Mouse (Mus musculus) midbrain, embryonic 11.5 days (tissue): ENCODE data around the gene Dhx40. TPM values are rescaled to one million over a fixed set of nuclear protein-coding genes. Genes with fewer than 3 reads are reported as not detected.
"Not testable (repeated sequence)": the region's sequence is repeated elsewhere in the genome, so short reads cannot be mapped to it uniquely, and the experiment has no call there.

Source experiments
- ATAC-seq: fragments of 200-750 bp; cut with Nextera tagmentation; 2 replicates; pipeline ENCODE4 v1.8.0; 2017; ENCODE audit warnings: moderate TSS enrichment, moderate library complexity; ENCODE audit not compliant: low FRiP score
- DNase-seq: peaks from one replicate; pipeline ENCODE4 v3.0.0; 2015; ENCODE audit warnings: low spot score; ENCODE audit errors: missing footprints
- H3K27ac ChIP-seq: fragments of 300-500 bp; sonication (generic); 2 replicates; pipeline ENCODE4 v1.5.1; 2014; ENCODE audit warnings: low read depth, low read length
- H3K27me3 ChIP-seq: fragments of 300-500 bp; sonication (generic); 2 replicates; pipeline ENCODE4 v1.6.1; 2014; ENCODE audit warnings: mild to moderate bottlenecking, low read length, moderate library complexity, mixed read lengths; ENCODE audit not compliant: control insufficient read depth, insufficient read depth
- H3K36me3 ChIP-seq: fragments of 300-500 bp; sonication (generic); 2 replicates; pipeline ENCODE4 v1.6.1; 2014; ENCODE audit warnings: mild to moderate bottlenecking, low read length, moderate library complexity, mixed read lengths; ENCODE audit not compliant: control insufficient read depth, insufficient read depth
- H3K4me1 ChIP-seq: fragments of 300-500 bp; sonication (generic); 2 replicates; pipeline ENCODE4 v1.6.1; 2014; ENCODE audit warnings: low read length; ENCODE audit not compliant: control insufficient read depth, insufficient read depth
- H3K4me2 ChIP-seq: fragments of 300-500 bp; sonication (generic); 2 replicates; pipeline ENCODE4 v1.6.1; 2014; ENCODE audit warnings: mild to moderate bottlenecking, moderate library complexity
- H3K4me3 ChIP-seq: fragments of 300-500 bp; sonication (generic); 2 replicates; pipeline ENCODE4 v1.5.1; 2014; ENCODE audit warnings: low read depth, low read length
- H3K9ac ChIP-seq: fragments of 300-500 bp; sonication (generic); 2 replicates; pipeline ENCODE4 v1.6.1; 2014; ENCODE audit warnings: low read length
- H3K9me3 ChIP-seq: fragments of 300-500 bp; sonication (generic); 2 replicates; pipeline ENCODE4 v1.6.1; 2016; ENCODE audit warnings: low read length; ENCODE audit not compliant: control insufficient read depth
- WGBS: fragments of 180-500 bp; shearing (Covaris S2); extraction: QIAGEN DNeasy Blood & Tissue Kit; methylation state at CpG from one replicate; pipeline ENCODE4 v1.1.7; 2014; 5-methylcytosine and 5-hydroxymethylcytosine counted together
- polyA plus RNA-seq: library from polyadenylated mRNA; unstranded; fragments of >200 nt; fragmentation: Nextera tagmentation; extraction: Ambion mirVana; gene quantifications from 2 replicates; pipeline ENCODE4 v1.2.1, GENCODE M21; 2014

Gene Dhx40
- polyA plus RNA-seq, 1 experiment from 2014 or later = 55.0 TPM

GRCm38 (mm10) chr11:86749776-86750423 lies 57.6 kb downstream of the Dhx40 start:
- Histone ChIP-seq H3K4me2 (no peak overlapping the region), H3K27me3 (no peaks in the 10 kb centered on the region), H3K4me1 (no peaks in the 10 kb centered on the region), H3K4me3 (no peak overlapping the region), H3K9me3 (no peaks in the 10 kb centered on the region), H3K36me3 (no peaks in the 10 kb centered on the region), H3K27ac (no peak overlapping the region), H3K9ac (no peak overlapping the region)
- ATAC-seq = no peak
- DNase-seq = no peak
- 93% methylated on average over 3 of the region's 3 CpGs for WGBS

DNA sequence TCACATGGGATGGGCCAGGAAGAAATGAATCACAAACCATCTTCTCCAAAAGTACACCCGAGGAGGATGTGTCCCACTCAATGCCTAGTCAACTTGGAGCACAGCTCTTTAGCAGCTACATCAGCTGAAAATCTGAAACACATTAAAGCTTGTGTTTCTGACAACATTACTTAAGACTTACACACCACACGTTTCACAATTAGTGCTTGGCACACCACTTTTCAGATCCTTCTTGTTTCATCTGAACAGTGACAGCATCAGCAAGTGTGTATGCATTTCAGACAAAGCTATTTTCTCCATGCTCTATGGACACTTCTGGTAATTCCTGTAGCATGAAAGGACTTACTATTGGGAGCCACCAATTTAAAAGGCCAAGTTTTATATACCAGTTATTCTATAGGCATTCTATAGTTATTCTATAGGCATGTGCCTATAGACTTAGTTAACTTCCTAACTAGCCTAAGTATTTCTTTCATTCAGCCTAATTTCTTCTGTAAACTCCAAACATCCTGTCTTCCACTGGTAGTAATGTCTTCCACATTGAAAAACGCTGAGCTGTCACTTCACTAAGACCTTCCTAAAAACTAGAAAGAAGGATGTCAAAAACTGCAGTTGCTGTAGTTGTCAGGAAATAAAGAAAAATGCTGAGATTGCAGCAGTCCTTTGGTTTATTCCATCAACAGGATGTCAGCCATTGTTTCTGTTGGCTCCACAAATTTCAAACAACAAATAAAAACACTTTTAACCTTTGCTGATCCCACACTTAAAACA lies 61.7 kb downstream of the Dhx40 start:
- no peaks in the 10 kb centered on the region for H3K27me3 ChIP-seq
- DNase-seq (no peak), ATAC-seq (no peak)
- H3K9me3 ChIP-seq = no peaks in the 10 kb centered on the region
- no peak overlapping the region for H3K4me2 ChIP-seq
- H3K27ac ChIP-seq = no peak overlapping the region
- no peak overlapping the region for H3K4me3 ChIP-seq
- 85% methylated on average over 3 of the region's 3 CpGs for WGBS
- H3K9ac ChIP-seq = no peak overlapping the region
- H3K36me3 ChIP-seq = no peaks in the 10 kb centered on the region
- H3K4me1 ChIP-seq = no peaks in the 10 kb centered on the region

GRCm38 (mm10) chr11:86742605-86743004 lies 64.9 kb downstream of the Dhx40 start:
- Histone ChIP-seq H3K4me1 (no peaks in the 10 kb centered on the region), H3K27me3 (no peaks in the 10 kb centered on the region), H3K36me3 (no peaks in the 10 kb centered on the region), H3K4me2 (no peak overlapping the region), H3K4me3 (no peak overlapping the region), H3K9me3 (no peaks in the 10 kb centered on the region), H3K9ac (no peak overlapping the region), H3K27ac (no peak overlapping the region)
- DNase-seq (no peak), ATAC-seq (no peak)
- WGBS = 71% methylated on average over 2 of the region's 2 CpGs

GRCm38 (mm10) chr11:86741505-86741904 lies 66.0 kb downstream of the Dhx40 start:
- DNase-seq = no peak
- no peaks in the 10 kb centered on the region for H3K4me1 ChIP-seq
- H3K27me3 ChIP-seq = no peaks in the 10 kb centered on the region
- H3K4me3 ChIP-seq = no peak overlapping the region
- H3K27ac ChIP-seq = no peak overlapping the region
- ATAC-seq = no peak
- no peak overlapping the region for H3K9ac ChIP-seq
- no peaks in the 10 kb centered on the region for H3K9me3 ChIP-seq
- 94% methylated on average over 5 of the region's 5 CpGs for WGBS
- H3K36me3 ChIP-seq = no peaks in the 10 kb centered on the region
- no peak overlapping the region for H3K4me2 ChIP-seq

DNA sequence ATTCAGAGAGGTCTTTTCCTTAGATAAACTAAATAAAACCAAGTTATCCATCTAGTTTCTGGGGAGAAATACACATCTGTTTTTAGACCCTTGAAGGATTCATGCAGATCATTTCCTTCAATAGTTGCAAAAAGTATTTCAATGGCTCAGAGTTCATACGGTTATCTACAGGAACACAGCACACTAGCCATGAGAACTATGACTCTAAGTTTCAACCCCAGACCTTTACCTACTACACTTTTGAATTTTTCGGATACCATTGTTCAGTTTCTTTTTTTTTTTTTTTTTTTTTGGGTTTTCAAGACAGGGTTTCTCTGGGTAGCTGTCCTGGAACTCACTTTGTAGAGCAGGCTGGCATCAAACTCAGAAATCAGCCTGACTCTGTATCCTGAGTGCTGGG lies 68.1 kb downstream of the Dhx40 start:
- Histone ChIP-seq H3K27ac (no peak overlapping the region), H3K9ac (no peak overlapping the region), H3K9me3 (no peaks in the 10 kb centered on the region), H3K4me1 (no peaks in the 10 kb centered on the region), H3K36me3 (no peaks in the 10 kb centered on the region), H3K27me3 (no peaks in the 10 kb centered on the region), H3K4me3 (no peak overlapping the region), H3K4me2 (no peak overlapping the region)
- WGBS = 89% methylated on average over 2 of the region's 2 CpGs
- ATAC-seq = no peak
- no peak for DNase-seq

GRCm38 (mm10) chr11:86738956-86739355 lies 68.6 kb downstream of the Dhx40 start:
- H3K4me2 ChIP-seq = no peak overlapping the region
- H3K27ac ChIP-seq = no peak overlapping the region
- H3K36me3 ChIP-seq = no peaks in the 10 kb centered on the region
- WGBS = 93% methylated on average over 1 of the region's 1 CpGs
- DNase-seq (no peak), ATAC-seq (no peak)
- no peaks in the 10 kb centered on the region for H3K9me3 ChIP-seq
- H3K27me3 ChIP-seq = no peaks in the 10 kb centered on the region
- no peak overlapping the region for H3K4me3 ChIP-seq
- H3K4me1 ChIP-seq = no peaks in the 10 kb centered on the region
- H3K9ac ChIP-seq = no peak overlapping the region

DNA sequence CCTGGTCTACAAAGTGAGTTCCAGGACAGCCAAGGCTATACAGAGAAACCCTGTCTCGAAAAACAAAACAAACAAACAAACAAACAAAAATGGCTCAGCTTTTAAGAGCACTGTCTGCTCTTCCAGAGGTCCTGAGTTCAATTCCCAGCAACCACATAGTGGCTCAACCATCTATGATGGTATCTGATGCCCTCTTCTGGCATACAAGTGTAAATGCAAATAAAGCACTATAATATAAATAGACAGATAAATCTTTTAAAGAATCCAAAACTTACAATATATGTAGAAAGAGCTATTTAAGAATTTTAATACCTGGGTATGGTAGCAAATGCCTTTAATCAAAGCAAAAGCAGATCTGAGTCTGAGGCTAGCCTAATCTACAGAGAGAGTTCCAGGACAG lies 69.2 kb downstream of the Dhx40 start:
- not testable (repeated sequence) for ATAC-seq, H3K4me3 ChIP-seq, H3K36me3 ChIP-seq, H3K27me3 ChIP-seq, H3K9ac ChIP-seq, H3K27ac ChIP-seq, DNase-seq, H3K4me2 ChIP-seq, H3K9me3 ChIP-seq, H3K4me1 ChIP-seq
- WGBS = 89% methylated on average over 1 of the region's 1 CpGs

DNA sequence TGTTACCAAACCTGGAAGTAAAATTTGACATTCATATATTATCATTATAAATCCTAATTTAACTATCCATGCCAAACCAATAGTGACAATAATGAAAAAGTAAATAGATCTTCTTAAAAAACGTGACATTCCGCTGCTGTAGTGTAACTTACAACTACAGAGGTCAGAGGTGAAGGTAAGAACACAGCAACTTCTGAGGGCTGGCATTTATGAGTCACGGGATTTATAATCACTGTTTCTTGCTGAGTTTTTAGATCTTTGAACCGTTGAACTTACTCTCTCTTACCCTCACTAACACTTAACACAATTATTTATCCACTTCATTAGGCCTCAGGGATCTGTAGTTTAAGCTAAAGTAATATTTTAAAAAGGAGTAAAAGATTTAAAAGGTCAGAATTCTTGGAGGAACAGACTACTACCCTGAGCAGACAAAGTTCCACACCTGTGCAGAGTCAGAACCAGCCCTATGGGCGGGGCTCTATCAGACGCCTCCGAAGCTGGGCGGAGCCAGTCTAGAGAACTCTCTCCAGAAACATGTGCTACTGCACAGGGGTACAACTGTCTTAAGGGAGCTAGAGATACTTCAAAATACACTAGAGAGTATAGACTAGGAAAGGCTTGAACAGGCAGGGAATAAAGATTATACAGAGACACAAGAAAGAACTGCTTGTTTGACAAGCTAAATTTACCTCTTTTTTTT lies 70.1 kb downstream of the Dhx40 start:
- WGBS = 87% methylated on average over 8 of the region's 8 CpGs
- ATAC-seq = no peak

DNA sequence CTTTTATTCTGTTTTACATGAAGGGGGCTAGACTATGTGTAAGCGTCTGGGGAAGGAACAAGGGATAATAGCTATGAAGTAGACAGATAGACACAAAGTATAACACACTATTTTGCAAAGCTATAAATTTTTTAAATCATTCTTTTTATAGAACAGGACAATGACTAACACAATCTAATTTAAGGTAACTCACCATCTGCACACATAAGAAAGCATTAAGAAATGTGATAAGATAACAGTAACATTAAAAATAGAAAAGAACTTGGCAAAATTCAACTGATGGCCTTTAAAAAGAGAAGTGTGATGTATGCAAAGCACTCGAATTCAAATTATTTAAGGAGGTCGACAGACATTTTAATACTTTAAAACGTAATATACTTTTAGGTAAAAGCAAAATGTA lies 72.6 kb downstream of the Dhx40 start:
- Histone ChIP-seq H3K27me3 (no peaks in the 10 kb centered on the region), H3K4me3 (no peak overlapping the region), H3K36me3 (no peaks in the 10 kb centered on the region), H3K9ac (no peak overlapping the region), H3K27ac (no peak overlapping the region), H3K4me2 (no peak overlapping the region), H3K4me1 (no peaks in the 10 kb centered on the region), H3K9me3 (no peaks in the 10 kb centered on the region)
- DNase-seq (no peak), ATAC-seq (no peak)
- WGBS = 95% methylated on average over 4 of the region's 4 CpGs

More for the DNA sequence above, 70.1 kb downstream of the Dhx40 start:
- no peak overlapping the region for H3K4me3 ChIP-seq
- no peaks in the 10 kb centered on the region for H3K27me3 ChIP-seq
- DNase-seq = no peak
- no peaks in the 10 kb centered on the region for H3K36me3 ChIP-seq
- no peak overlapping the region for H3K9ac ChIP-seq
- no peak overlapping the region for H3K27ac ChIP-seq
- H3K4me1 ChIP-seq = no peaks in the 10 kb centered on the region
- H3K4me2 ChIP-seq = no peak overlapping the region
- H3K9me3 ChIP-seq = no peaks in the 10 kb centered on the region
